Mouse (Mus musculus) kidney, adult 2 months (tissue): ENCODE results near the gene Svop. TPM values are rescaled to one million over a fixed set of nuclear protein-coding genes. Genes with fewer than 3 reads are reported as not detected.

ENCODE experiments used
- DNase-seq: peaks from one replicate; pipeline ENCODE4 v3.0.0; 2021
- H3K27ac ChIP-seq: fragments of 200-500 bp; 2 replicates; pipeline ENCODE4 v1.5.1; 2012; ENCODE audit warnings: low read depth, low read length, control low read depth, inconsistent platforms; ENCODE audit not compliant: insufficient read depth
- H3K27me3 ChIP-seq: fragments of 200-500 bp; replicated peaks from 2 replicates; pipeline ENCODE4 v1.6.1; 2012; ENCODE audit warnings: mild to moderate bottlenecking, moderate library complexity, low read length, inconsistent platforms; ENCODE audit not compliant: control insufficient read depth, insufficient read depth
- H3K36me3 ChIP-seq: fragments of 200-500 bp; 2 replicates; pipeline ENCODE4 v1.6.1; 2012; ENCODE audit warnings: mild to moderate bottlenecking, moderate library complexity, low read length, inconsistent platforms; ENCODE audit not compliant: control insufficient read depth, insufficient read depth
- H3K4me1 ChIP-seq: fragments of 200-500 bp; 2 replicates; pipeline ENCODE4 v1.6.1; 2011; ENCODE audit warnings: low read length; ENCODE audit not compliant: control insufficient read depth, insufficient read depth
- H3K4me3 ChIP-seq: fragments of 200-500 bp; 2 replicates; pipeline ENCODE4 v1.5.1; 2011; ENCODE audit warnings: mild to moderate bottlenecking, low read depth, low read length, control low read depth; ENCODE audit not compliant: insufficient read depth
- CTCF ChIP-seq: fragments of 200-500 bp; conservative IDR thresholded peaks from 2 replicates; pipeline ENCODE4 v1.5.1; 2011; ENCODE audit warnings: low read depth, mild to moderate bottlenecking, control low read depth, low read length, moderate library complexity, mixed read lengths; ENCODE audit not compliant: insufficient read depth, insufficient read length
- POLR2A ChIP-seq: fragments of 200-500 bp; IDR thresholded peaks from one replicate; pipeline ENCODE4 v1.6.1; 2011; ENCODE audit warnings: low read depth, low read length, control low read depth
- WGBS: fragments of 180-500 bp; shearing (Covaris S2); methylation state at CpG from one replicate; pipeline ENCODE4 v1.1.7; 2018; 5-methylcytosine and 5-hydroxymethylcytosine counted together
- polyA plus RNA-seq: library from polyadenylated mRNA; depleted of rRNA; stranded (reverse); fragments of >200 nt; gene quantifications from 2 replicates; pipeline ENCODE4 v1.2.3, GENCODE M21; 2012

Gene Svop
- polyA plus RNA-seq, 1 experiment: 0.45 TPM

DNA sequence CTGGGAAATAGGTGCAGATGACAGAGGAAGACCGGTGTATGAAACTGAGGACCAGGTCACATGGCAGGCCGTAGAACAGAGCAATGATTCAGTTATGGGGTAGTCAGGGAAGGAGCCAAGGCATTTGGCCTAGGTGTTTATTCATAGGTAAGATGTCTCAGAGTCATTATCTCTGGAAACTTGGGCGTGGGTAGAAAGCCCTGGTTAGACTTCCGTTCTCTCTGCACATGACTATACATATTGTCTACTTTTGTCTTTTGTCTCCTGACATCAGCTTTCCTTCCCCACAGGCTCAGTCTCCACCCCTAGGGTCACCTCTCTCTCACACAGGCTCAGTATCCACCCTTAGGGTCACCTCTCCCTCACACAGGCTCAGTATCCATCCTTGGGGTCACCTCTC lies 47.6 kb downstream of the Svop start:
- Histone ChIP-seq H3K27ac (no peak overlapping the region), H3K4me3 (no peak overlapping the region), H3K36me3 (no peaks in the 10 kb centered on the region), H3K4me1 (peaks cover 10% of the 10 kb centered on the region; the same call in 1 of the 2 replicates), H3K27me3 (no peaks in the 10 kb centered on the region)
- no peak for TF ChIP-seq CTCF
- TF ChIP-seq POLR2A: no peak
- WGBS: 82% methylated on average over 4 of the region's 4 CpGs
- no peak for DNase-seq

DNA sequence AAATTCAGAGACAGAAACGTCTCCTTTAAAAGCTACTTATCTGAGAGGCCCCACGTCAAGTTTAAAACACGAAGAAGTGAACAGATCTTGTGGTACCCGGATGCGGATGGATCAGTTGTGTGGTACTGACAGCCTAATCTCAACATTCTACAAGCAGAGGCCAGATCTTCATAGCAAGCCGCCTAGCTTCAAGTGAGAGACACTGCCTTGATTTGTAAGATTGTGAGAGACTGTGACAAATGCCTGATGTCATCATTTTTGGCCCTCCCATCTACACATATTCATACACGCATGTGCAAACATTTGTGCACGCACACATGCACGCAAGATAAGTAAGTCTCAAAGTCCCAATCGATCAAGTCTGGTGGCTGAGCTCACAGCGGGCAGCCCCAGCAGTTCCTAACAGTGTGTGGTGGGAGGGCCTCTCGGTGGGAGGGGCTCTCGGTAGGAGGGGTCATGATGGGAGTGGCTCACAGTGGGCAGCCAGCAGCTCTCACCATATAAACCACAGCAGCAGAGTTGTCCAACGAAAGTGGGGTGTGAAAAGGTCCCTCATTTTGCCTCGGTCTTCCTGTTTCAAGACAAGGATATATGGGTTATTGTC lies 49.9 kb downstream of the Svop start:
- DNase-seq: peak; percentile 57
- TF ChIP-seq POLR2A (no peak), CTCF (no peak)
- no peak overlapping the region for H3K27ac ChIP-seq

DNA sequence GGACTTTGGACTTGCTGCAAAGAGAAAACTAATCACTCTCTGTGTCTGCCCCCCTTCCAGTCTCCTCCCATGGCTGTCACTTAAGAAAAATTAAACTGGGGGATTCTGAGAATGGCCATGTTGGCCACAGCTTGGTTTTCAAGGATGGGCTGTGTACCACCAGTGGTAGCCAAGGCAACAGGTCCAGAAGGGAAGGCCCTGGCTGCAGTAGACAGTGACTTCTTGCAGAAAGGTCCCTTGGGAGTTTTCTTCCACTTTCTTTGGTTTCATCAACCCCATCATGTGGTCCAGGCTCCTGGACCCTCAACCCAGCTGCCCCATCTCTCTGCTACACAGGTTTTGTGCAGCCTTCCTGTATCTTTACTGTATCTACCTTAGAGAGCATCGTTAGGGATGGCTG lies 50.5 kb downstream of the Svop start:
- DNase-seq: no peak
- Histone ChIP-seq H3K36me3 (no peaks in the 10 kb centered on the region), H3K4me3 (no peak overlapping the region), H3K4me1 (peaks cover 14% of the 10 kb centered on the region; the same call in 1 of the 2 replicates), H3K27me3 (no peaks in the 10 kb centered on the region), H3K27ac (no peak overlapping the region)
- 74% methylated on average over 1 of the region's 1 CpGs for whole genome bisulfite sequencing
- TF ChIP-seq POLR2A (no peak), CTCF (no peak)

More for the DNA sequence above, 49.9 kb downstream of the Svop start:
- Histone ChIP-seq H3K4me3 (no peak overlapping the region), H3K36me3 (no peaks in the 10 kb centered on the region), H3K4me1 (peaks cover 14% of the 10 kb centered on the region; the same call in 1 of the 2 replicates), H3K27me3 (no peaks in the 10 kb centered on the region)
- 27% methylated on average over 15 of the region's 15 CpGs for WGBS

DNA sequence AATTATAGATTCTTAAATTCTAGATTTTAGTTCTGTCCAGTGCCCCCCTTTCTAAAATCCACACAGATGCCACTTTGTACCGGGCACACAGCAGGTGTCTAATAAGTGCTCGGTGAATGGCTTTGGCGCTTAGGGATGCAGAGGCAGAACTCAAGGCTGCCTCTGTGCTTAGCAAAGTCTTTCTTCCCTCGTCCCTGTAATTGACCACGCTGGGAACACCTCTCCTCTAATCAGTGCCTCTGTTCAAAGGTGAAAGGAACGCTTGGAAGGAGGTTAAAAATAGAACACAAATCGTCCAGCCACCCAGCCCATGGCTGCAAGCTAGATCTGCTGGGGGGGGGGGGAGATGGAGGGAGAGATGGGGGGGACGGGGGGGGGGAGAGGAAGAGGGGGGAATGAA lies 50.9 kb downstream of the Svop start:
- TF ChIP-seq CTCF (no peak), POLR2A (no peak)
- Histone ChIP-seq H3K4me3 (no peak overlapping the region), H3K36me3 (no peaks in the 10 kb centered on the region), H3K27me3 (no peaks in the 10 kb centered on the region), H3K27ac (no peak overlapping the region), H3K4me1 (peaks cover 14% of the 10 kb centered on the region; the same call in 1 of the 2 replicates)
- 28% methylated on average over 8 of the region's 8 CpGs for WGBS
- peak; percentile 43 for DNase-seq

DNA sequence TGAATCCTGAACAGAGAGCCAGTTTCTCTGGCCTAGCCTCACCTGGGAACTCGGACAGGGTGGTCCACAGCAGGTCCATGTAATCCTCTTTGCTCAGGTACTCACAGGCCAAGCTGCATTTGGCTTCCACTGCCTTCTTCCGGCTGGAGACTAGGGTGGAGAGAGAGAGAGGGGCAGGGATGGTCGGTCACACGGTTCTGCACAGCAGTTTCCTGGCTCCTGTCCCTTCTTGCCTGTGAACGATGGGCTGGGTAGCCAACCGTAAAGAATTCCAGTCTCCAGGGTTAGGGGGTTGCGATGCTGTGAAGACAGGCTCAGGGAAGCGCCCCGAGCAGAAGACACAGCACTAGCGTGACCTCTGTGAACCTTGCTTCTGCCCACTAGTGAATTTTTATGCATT lies 56.3 kb downstream of the Svop start:
- H3K27me3 ChIP-seq: no peaks in the 10 kb centered on the region
- TF ChIP-seq POLR2A (no peak), CTCF (no peak)

DNA sequence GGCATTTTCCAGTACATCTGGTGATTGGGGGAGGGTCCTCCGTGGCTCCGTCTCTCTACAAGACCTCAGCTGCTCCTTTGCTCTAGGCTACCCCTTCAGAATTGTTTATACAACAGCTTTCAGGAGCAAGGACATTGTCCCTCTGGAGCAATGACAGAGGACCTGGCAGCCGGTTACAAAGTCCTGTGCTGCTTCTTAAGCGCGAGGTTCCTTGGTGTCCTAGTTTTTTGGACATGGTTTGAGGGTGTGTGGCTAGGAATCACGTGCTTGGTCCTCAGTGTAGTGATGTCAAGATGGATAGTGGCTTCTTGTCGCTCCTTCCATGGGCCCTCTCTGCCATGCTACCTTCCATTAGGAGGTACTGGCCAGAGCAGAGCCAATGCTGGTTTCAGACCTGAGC lies 57.0 kb downstream of the Svop start:
- Histone ChIP-seq H3K27ac (peak overlapping the region; percentile 61; the same call in 1 of the 2 replicates), H3K4me3 (no peak overlapping the region), H3K36me3 (no peaks in the 10 kb centered on the region), H3K27me3 (no peaks in the 10 kb centered on the region), H3K4me1 (peaks cover 18% of the 10 kb centered on the region)
- DNase-seq: peak; percentile 66
- WGBS: 67% methylated on average over 7 of the region's 7 CpGs
- TF ChIP-seq CTCF (no peak), POLR2A (no peak)

More for the DNA sequence above, 56.3 kb downstream of the Svop start:
- Histone ChIP-seq H3K36me3 (no peaks in the 10 kb centered on the region), H3K27ac (peak overlapping the region; percentile 61), H3K4me1 (peaks cover 18% of the 10 kb centered on the region), H3K4me3 (no peak overlapping the region)
- peak; percentile 82 for DNase-seq
- WGBS: 31% methylated on average over 10 of the region's 10 CpGs

DNA sequence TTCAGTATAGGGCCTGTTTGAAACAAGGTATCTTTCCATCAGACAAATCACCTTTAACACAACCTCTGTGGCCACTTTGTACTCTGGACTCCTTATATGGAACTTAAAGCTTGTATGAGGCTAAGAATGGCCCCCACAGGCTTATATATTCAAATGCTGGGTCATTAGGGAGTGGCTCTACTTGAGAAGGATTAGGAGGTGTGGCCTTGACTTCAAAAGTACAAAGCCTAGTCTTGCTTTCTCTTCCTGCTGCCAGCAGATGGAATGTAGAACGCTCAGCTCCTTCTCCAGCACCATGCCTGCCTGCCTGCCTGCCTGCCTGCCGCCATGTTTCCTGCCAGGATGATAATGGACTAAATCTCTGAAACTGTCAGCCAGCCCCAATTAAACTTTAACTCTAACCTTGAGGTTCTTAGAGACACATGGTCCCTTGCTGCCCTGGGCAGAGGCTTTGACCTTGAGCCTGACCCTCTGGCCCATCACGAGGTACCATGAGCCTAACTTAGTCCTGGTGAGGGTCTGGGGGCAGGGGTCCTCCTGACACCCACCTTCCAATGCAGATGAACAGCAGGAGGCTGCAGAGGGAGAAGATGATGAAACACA lies 59.1 kb downstream of the Svop start:
- peak; percentile 63 for DNase-seq
- no peak for TF ChIP-seq CTCF
- no peak for TF ChIP-seq POLR2A
- Histone ChIP-seq H3K27me3 (no peaks in the 10 kb centered on the region), H3K36me3 (no peaks in the 10 kb centered on the region), H3K27ac (no peak overlapping the region), H3K4me3 (no peak overlapping the region), H3K4me1 (peaks cover 26% of the 10 kb centered on the region)
- 54% methylated on average over 3 of the region's 3 CpGs for WGBS
